Mouse (Mus musculus) gastrocnemius, postnatal 14 days (tissue): Measurements from ENCODE around the gene Jund. TPM values are rescaled to one million over a fixed set of nuclear protein-coding genes. Genes with fewer than 3 reads are reported as not detected.

Experiments used
- DNase-seq: peaks from one replicate; pipeline ENCODE4 v3.0.0; 2021; ENCODE audit warnings: mixed read lengths
- intact Hi-C: fragments of 180-260 bp; cut with DNase I; formaldehyde crosslinking; loops from one replicate; pipeline ENCODE4 v1.15.1; 2025; ENCODE audit warnings: low total_unique reads
- total RNA-seq, 2 experiments: library from RNA; stranded (reverse); gene quantifications; 2 replicates each; pipeline ENCODE4 v1.2.3; 2021

The Jund gene
- total RNA-seq, 2 experiments from 2014 or later = 73.5 to 87.4 TPM

DNA sequence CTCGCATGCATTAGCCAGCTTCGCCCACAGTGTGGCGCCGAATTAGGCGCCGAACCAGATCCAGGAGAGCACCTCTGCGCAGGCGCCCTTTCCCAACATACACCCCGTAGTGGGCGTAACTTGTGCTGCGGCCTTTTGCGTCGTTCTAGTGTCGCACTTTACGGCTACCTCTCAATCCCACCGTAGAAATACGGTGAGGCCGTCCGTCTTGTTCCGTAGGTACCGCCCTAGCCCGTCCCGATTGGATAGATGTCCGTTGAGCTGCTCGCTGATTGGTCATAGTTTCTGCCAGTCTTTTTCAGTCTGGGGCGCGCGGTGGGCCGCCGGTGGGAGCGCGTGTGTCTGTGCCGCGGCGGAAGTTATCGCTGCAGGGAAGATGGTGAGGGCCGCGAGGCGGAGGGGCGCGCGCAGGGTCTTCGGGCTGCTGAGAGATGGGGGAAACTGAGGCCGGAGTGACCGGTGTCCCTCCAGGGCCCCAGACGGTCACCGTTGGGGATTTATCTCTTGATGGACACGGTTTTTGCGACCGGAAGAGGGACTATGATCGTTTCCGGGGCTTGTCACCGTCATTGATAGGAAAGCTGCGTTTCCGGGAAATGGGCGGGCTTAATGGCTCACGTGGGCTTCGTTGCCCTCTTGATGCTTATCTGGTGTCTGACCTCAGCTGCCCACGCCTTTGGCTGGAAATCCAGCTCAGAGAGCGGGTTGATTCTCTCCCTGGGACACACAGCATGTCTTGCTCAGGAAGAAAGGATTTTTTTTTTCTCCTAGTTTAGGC is 25.5 kb upstream of the Jund start, which contains the start of gene Lsm4:
TSS of gene Lsm4 (plus strand) at position 170 of the 778 bp plus-strand sequence.
- intact Hi-C loops = no loop called here

DNA sequence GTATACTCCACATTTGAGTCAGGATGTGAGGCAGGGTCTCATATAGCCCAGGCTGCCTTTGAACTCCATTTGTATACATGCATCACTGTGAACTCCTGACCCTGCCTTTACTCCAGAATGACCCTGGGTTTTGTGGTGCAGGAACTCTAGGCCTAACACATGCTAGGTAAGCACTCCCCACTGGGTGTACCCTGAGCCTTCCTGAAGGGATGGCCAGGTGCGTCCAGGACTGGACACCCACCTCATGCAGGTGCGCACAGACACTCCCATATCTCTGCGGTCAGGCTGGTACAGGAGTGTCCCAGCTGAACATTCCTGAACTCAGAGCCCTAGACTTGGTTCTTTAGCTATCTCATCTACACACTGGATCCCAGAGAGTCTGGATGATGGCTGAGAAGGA is 24.6 kb upstream of the Jund start:
- intact Hi-C loops = no loop called here
- DNase-seq = no peak

More for the DNA sequence above, 25.5 kb upstream of the Jund start, which contains the start of gene Lsm4:
- peak; percentile 95 for DNase-seq

DNA sequence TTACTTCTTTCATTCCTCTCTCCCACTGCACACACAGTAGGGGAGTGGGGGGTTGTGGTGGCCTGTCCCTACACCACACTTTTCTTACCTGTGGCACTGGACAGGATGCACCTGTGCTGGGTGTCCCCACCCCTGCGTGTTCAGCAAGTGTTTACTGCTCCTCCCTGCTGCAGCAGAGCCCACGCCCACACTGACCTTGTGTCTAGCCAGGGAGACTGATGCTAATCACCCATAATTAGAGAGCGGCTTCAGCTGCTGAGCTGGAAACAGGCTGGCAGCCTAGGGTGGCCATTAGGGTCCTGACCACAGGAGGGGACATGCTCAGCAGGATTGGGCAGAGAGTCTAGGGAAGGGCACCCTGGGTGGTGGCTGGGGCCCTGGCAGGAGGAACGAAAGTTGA is 24.0 kb upstream of the Jund start:
- intact Hi-C loops = no loop called here
- no peak for DNase-seq

DNA sequence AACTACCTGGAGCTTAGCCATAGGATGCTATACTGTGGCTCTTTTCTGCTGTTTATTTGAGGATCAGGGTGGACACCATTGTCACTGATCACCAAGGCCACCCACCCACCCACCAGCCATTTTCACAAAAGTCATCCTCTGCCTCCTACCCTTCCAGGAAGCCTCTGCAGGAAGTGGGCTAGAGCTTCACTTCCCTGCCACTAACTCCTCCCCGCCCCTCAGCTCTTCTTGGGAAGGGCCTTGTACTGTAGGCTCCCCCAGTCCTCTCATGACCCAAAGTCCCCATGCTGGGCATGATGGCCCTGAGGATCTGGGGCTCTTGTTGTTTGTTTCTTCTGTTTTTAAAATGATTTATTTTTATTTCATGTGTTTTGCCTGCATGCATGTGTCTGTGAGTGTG is 23.4 kb upstream of the Jund start:
- intact Hi-C loops = no loop called here
- DNase-seq = no peak

DNA sequence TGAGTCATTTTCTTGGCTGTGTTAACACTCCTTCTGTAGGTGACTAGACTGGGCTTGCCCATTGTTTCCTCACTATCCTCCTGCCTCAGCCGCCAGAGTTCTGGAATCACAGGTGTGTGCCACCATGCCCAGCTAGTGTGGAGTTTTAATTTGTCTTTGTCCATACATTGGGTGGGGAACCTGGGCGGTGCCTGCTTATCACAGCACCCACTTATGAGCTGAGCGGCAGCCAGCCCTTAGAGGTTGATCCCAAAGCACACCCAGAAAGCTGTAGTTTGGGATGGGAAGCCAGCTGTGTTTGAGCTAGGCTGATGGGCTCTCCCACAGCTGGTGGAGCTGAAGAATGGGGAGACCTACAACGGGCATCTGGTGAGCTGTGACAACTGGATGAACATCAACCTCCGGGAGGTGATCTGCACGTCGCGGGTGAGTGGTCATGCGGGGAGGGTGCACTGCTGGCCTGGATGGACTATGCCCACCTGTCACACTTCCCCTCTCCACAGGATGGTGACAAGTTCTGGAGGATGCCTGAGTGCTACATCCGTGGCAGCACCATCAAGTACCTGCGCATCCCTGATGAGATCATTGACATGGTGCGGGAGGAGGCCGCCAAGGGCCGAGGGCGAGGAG is 21.2 kb upstream of the Jund start:
- intact Hi-C loops = no loop called here
- DNase-seq = no peak

DNA sequence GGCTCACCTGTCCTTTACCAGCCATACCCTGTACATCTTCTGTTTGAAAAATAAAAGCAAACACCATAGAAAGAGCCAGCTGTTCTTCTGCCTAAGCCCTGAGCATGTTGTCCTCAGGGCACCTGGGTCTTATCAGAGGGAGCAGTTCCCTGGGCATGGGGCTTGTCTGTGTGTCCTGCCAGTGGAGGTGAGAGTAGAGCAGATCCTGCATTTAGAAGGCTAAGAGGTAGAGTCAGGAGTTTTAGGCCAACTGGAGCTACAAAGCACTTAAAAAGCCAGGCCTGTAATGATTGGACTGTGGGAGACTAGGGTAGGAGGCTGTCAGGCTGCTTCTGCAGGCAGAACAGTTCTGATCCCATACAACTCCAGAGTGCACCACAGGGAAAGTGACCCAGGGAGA is 20.1 kb upstream of the Jund start:
- DNase-seq = no peak
- intact Hi-C loops = no loop called here

DNA sequence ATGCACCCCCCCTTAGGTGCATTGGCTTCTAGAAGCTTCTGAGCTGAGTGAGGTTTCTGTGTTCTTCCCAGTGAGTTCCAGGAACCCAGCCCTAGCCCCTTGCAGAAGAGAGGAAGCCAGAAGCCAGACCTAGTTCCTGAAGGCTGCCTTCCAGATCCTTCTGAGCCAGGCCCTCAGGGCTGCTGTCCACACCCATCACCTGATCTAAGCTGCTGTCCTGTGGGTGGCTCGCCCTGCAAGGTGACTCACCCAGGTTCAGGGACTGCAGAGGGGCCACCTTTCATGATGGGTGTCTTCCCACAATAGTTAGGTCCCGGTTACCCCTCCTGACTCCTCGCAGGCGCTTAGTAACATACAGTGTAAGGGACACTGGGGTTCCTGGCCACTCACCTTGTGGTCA is 19.3 kb upstream of the Jund start:
- no peak for DNase-seq
- intact Hi-C loops = no loop called here

DNA sequence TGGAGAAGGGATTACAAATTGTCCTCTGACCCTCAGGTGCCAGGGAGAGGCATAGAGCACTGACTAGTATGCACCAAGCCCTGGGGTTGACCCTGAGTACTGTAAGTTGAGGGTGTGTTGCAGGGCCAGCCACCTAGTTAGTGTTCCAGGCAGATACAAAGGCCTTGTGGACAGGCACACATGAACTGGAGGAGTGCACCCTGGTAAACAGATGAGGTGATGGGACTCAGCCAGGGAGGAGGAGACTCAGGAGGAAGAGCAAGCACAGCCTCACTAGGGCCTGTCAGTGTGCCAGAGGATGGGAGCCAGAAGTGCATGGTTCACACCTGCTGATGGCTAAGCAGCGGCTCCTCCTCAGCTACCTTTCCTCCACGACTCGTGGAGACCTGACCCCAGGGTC is 18.7 kb upstream of the Jund start:
- intact Hi-C loops = no loop called here
- DNase-seq = no peak

DNA sequence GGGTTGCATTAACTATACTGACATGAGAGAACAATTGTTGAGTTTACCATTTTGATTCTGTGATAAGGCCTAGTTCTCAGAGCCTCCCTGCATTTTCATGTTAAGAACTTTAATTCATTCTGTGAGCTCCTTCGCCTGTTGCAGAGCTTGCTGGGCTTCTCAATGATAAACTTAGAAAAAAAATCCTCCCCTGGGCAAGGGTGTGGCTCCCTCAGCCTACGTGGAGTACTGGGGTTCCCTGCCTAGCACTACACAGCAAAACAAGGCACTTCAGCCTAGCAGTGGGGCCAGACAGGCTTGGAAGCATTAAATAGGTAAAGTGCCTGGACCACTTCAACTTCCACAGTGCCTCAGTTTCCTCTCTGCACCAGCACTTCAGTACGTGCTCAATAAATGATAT is 17.3 kb upstream of the Jund start:
- DNase-seq = no peak
- intact Hi-C loops = no loop called here

DNA sequence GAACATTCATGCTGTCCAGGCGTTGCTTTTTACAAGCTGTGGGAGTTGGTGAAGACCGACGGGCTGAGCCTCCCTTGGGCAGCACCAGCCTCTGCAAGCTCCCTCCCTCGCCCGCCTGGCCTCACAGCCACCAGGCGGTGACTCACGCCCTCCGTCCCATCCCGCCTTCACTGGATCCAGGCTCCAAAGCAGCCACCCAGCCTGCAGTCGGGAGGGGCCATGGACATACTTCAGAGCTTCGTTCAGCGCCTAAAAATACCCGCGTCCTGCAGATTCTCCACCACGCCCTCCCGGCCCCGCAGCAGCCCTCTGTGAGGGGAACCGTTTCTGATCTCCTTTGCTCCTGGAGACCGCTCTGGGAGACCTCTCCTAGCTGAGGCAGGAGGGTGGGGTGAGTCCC is 16.6 kb upstream of the Jund start:
- peak; percentile 89 for DNase-seq
- intact Hi-C loops = no loop called here

DNA sequence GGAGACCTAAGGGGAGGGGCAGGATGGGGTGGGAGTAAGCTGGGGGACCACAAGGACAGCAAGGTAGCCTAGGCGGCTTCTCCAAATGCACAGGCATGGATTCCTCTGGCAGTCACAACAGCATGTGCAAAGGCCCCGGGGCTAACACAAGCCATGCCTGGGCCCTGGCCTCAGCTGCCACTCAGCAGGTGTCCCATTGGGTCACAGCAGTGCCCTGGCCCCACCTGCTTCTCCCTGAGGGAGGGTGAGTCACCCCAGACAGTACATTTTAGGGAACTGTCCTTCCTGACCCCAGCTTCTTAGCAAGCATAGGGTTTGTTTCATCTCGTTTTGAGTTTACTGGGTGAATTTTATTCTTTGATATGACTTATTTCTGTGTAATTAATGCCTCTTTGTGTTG is 16.1 kb upstream of the Jund start:
- DNase-seq = no peak
- intact Hi-C loops = no loop called here

DNA sequence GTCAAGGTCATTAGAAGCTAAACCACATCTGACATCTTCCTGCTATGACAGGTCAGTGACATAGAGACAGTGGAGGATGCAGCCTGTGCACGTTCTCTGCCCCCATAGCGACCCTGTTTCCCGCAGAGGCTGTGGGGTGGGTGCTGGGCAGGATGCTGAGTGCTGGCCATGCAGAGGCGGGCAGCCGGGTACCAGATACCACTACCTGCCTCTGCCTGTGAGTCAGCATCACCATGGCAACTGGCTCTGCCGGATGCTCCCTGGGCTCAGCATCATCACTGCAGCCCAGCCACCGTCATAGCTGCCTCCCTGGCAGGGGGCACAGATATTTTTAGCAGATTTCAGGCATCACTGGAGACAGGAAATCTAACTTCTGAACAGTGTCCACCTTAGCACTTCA is 14.5 kb upstream of the Jund start:
- intact Hi-C loops = no loop called here
- DNase-seq = no peak

DNA sequence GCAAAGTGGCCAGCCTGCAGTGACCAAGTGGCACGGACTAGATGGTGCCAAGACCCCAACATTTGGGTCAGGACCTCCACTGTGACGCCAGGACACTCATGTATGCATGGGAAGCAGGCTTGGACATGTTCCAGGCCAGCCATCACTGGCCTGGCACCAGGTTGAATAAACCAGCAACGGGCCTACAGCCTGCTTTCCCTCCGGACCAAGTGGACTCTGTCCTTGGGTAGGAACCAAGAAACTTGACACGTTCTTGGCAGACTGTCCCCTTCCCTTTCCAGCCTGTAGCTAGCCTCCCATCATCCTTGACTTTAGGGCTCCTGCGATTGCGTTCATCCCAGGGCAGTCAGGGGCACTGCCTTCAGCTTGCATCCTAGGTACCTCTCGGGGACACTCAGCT is 11.2 kb upstream of the Jund start:
- DNase-seq = peak; percentile 78
- intact Hi-C loops = no loop called here

DNA sequence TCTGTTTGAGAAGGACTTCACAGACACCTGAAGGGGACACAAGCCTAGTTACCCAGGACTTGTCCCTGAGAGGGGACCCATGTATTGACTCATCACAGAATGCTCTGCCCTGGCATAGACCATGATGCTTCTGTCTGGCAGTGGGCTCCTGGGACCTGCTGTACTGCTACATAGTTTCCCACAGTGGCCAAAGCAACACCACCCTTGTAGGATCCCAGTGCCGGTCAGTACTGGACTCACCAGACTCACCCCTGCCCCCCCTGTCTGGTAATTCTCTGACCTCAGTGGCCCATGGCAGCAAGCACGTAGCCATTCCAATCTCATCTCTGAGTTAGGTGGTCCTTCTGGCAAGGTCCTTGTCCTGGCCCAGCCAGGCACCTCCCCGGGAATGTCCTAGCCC is 10.6 kb upstream of the Jund start:
- intact Hi-C loops = no loop called here
- DNase-seq = no peak

DNA sequence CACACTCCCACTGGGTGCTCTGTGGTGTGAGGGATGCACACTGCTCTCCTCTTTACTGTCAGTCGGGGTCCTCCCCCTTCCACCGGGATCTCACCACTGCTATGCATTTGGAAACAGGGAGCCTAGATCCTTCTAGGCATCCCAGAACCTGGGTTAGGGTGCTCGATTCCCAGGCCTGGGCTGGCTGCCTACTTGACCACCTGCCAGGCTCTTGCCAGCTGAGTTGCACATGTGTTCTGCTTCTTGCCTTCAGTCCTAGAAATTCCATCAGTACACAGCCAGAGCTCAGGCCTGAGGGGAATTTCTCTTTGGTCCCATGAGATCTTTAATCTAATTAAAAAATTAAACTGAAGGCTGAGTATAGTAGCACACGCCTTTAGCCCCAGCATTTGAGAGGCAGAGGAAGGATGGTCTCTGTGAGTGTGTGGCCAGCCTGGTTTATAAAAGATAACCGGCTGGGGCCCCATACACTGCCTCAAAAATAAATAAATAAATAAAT is 8.8 kb upstream of the Jund start:
- intact Hi-C loops = no loop called here
- no peak for DNase-seq

DNA sequence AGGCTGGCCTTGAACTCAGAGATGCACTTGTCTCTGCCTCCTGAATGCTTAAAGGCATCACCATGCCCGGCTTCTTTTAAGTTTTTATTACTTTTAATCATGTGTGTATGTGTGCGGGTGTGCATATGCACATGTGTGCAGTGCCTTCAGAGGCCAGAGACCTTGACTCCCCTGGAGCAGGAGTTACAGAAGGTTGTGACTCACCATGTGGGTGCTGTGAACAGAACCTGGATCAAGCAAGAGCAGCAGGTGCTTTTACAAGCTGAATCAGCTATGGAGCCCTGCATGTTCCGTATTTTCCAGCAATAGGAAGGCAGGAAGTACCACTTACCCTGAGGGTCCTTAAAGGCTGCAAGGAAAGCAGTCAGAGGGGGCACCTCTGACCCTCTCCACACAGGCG is 7.5 kb upstream of the Jund start:
- intact Hi-C loops = no loop called here
- DNase-seq = no peak

DNA sequence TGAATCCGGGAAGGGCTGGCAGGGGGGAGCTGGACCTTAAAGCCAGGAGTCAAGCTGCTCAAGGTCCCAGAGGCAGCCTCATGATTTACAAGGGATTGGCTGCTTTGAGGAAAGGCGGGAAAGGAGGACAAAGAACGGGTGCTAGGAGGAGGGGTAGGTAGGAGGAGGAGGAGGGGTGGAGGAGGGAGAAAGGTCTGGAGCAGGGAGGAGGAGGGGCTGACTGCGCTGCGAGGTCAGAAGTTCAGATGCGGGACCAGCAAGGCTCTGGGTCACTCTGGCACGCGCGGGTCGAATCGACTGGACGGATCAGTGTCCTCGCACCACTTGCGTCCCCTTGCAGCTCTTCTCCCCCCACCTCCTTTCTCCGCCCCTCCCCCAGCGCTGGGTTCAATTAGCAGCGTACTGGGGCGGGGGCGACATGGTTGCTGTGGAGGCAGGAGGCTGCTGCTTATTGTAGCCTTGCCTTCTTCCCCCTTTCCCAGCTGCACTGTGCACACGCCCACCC is 7.0 kb upstream of the Jund start:
- intact Hi-C loops = no loop called here
- DNase-seq = no peak

DNA sequence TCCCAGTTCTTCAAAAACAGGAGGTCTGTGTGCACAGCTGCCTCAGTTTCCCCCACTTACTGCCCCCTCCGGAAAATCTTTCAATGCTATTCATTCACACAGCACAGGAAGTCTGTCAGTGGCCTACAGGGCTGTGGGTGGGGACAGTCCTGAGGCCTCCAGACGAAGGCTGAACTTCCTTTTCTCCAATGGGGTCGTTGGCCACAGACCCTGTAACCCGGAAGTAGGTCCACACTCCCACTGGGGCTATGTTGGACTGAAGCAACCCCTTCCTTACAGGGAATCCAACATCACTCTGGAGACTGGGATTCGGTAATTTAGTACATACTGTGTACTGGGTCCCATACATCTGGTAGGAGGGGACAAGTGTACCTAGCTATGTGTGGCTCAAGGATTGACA is 5.1 kb upstream of the Jund start:
- intact Hi-C loops = no loop called here
- no peak for DNase-seq

DNA sequence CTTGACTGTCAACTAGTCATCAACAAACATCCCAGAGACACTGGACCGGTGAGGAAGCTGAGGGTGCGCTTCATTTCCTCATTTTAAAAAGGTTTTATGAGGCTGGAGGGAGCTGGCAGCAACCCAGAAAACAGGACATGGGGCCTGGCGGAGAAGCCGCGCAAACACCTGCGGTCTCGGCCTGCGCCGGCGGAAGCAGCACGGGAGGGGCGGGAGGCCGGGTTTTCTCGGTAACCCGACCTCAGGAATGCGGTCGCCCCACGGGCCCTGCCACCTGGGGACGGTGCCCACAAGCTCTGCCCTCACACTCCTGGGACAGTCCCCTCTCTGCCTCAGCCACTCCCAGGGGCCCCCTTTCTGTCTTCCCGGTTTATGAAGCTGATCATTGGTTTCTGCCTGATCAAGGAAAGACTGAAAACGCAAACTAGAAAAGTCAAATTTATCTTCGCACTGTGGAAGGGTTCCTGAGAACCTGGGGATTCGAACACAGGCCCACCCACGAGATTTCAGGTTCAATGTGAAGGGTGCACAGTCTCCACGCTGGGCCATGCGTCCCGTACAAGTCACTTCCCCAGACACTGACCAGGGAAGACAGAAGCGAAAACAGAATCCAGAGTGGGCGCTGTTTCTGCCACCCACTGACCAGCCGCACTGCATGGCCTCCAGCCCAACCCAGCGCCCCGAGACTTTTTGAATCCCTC is 3.3 kb upstream of the Jund start:
- intact Hi-C loops = no loop called here
- peak; percentile 57 for DNase-seq
